Mouse (Mus musculus) forebrain, embryonic 12.5 days (tissue): Measurements from ENCODE around the gene Mcf2l. TPM values are rescaled to one million over a fixed set of nuclear protein-coding genes. Genes with fewer than 3 reads are reported as not detected.

ENCODE experiments used
- ATAC-seq: fragments of 200-750 bp; cut with Nextera tagmentation; 2 replicates; pipeline ENCODE4 v1.8.0; 2017; ENCODE audit warnings: moderate TSS enrichment; ENCODE audit not compliant: low FRiP score
- H3K27ac ChIP-seq: fragments of 300-500 bp; sonication (generic); 2 replicates; pipeline ENCODE4 v1.5.1; 2016; ENCODE audit warnings: mild to moderate bottlenecking
- H3K27me3 ChIP-seq: fragments of 300-500 bp; sonication (generic); 2 replicates; pipeline ENCODE4 v1.6.1; 2016; ENCODE audit warnings: mild to moderate bottlenecking
- H3K36me3 ChIP-seq: fragments of 300-500 bp; sonication (generic); replicated peaks from 2 replicates; pipeline ENCODE4 v1.6.1; 2016; ENCODE audit warnings: mild to moderate bottlenecking
- H3K4me1 ChIP-seq: fragments of 300-500 bp; sonication (generic); 2 replicates; pipeline ENCODE4 v1.6.1; 2016
- H3K4me2 ChIP-seq: fragments of 300-500 bp; sonication (generic); 2 replicates; pipeline ENCODE4 v1.6.1; 2016; ENCODE audit warnings: mild to moderate bottlenecking, moderate library complexity
- H3K4me3 ChIP-seq: fragments of 300-500 bp; sonication (generic); replicated peaks from 2 replicates; pipeline ENCODE4 v1.5.1; 2016; ENCODE audit warnings: mild to moderate bottlenecking
- H3K9ac ChIP-seq: fragments of 300-500 bp; sonication (generic); 2 replicates; pipeline ENCODE4 v1.6.1; 2016; ENCODE audit warnings: mild to moderate bottlenecking
- H3K9me3 ChIP-seq: fragments of 300-500 bp; sonication (generic); 2 replicates; pipeline ENCODE4 v1.6.1; 2016
- WGBS: fragments of 180-500 bp; shearing (Covaris S2); methylation state at CpG from one replicate; pipeline ENCODE4 v1.1.7; 2016; 5-methylcytosine and 5-hydroxymethylcytosine counted together
- polyA plus RNA-seq: library from polyadenylated mRNA; unstranded; fragments of >200 nt; fragmentation: Nextera tagmentation; extraction: Ambion mirVana; gene quantifications from 2 replicates; pipeline ENCODE4 v1.2.1, GENCODE M21; 2016

Gene Mcf2l
- polyA plus RNA-seq, 1 experiment from 2014 or later = 90.2 TPM

DNA sequence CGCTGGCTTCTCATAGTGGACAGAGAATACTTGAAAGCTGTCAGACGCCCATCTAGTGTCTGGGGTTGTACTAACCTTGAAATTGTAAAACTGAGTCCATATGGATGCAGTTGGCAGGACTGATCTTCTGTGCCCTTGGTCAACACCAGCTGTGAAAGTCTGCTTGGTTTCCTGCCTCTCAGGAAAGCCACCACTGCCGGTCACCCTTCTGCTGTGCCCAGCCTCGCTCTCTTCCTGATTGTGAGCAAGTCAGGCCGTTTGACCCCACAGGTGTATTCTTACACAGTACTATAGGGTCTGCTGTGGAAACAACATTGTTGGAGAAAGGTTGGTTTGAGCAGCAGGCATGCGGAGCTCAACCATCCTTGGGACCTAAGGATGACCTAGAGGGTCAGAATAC, 3.5 kb downstream of the Mcf2l start:
- Histone ChIP-seq H3K27ac (no peak overlapping the region), H3K4me2 (no peak overlapping the region), H3K27me3 (0 out of 2 replicates have a peak, but pooled peaks cover 3% of the 10 kb centered on the region), H3K9me3 (no peaks in the 10 kb centered on the region), H3K9ac (no peak overlapping the region), H3K36me3 (peaks cover 23% of the 10 kb centered on the region), H3K4me1 (peaks cover 42% of the 10 kb centered on the region), H3K4me3 (no peak overlapping the region)
- no peak for ATAC-seq
- 86% methylated on average over 6 of the region's 6 CpGs for WGBS

DNA sequence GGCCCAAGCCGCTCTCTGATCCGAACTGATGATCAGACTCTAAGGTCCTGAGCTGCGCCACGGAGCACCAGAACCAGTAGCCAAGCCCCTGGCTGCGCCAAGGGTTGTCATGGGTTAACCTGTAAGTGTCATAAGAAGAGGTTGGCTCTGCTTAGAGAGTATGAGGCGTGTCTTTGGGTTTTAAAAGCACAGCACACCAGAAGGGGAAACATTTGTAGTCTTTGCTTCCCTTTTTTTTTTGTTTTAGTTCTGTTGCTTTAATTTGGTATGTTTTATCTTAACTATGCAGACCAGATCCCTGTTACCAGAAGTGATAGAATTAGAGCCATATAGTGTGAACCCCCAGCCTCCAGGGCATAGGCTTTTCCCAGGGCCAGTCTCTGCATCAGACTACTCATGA, 6.6 kb downstream of the Mcf2l start:
- Histone ChIP-seq H3K4me3 (no peak overlapping the region), H3K9me3 (no peaks in the 10 kb centered on the region), H3K4me2 (no peak overlapping the region), H3K4me1 (peaks cover 18% of the 10 kb centered on the region), H3K27ac (no peak overlapping the region), H3K27me3 (no peaks in the 10 kb centered on the region), H3K9ac (no peak overlapping the region), H3K36me3 (peaks cover 51% of the 10 kb centered on the region)
- ATAC-seq = no peak
- WGBS = 91% methylated on average over 6 of the region's 6 CpGs

DNA sequence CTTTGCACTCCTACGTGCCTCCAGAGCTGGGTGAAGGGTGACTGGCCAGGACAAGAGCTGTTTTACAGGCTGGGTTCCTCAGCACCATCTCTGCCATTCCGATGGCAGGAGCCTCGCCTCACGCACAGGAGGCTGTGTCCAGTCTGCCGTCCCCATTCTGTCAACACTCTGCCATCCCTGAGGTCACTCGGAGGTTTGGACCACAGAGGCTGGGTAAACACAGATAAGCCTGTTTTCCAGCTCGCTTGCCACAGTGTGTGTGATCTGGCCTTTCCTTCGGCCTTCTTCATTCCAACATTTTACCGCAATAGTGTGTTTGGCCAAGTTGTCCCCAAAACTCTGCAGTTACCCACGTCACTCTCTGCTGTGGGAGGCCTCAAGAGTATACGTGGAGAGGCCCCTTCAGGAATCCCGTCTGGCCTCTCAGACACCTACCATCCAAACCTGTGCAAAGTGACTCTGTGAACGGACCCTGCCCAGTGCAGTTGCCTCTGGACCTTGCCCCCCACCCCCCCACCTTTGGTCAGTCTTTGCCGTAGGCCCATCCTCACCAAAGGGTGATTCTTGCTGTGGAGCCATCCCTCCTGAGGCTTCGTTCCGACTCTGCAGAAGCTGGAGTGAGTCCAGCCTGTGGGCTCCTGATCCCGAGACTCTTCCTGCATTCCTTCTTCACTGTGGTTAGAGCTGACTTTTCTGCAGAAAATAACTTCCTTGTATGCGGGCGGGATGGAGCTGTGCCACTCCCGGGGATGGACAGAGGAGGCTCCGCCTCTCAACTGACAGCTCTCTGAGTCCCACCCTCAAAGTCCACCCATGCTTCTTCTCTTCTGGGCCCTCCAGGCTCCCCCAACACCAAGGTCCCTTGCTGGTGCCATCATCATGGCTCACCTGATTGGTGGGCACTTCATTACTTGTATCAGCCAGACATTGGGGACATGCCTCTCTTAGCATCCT, 9.7 kb downstream of the Mcf2l start:
- no peak overlapping the region for H3K9ac ChIP-seq
- no peak overlapping the region for H3K4me3 ChIP-seq
- no peaks in the 10 kb centered on the region for H3K9me3 ChIP-seq
- no peaks in the 10 kb centered on the region for H3K27me3 ChIP-seq
- H3K4me2 ChIP-seq = no peak overlapping the region
- peaks cover 64% of the 10 kb centered on the region for H3K36me3 ChIP-seq
- no peaks in the 10 kb centered on the region for H3K4me1 ChIP-seq
- H3K27ac ChIP-seq = no peak overlapping the region
- ATAC-seq = no peak
- WGBS = 56% methylated on average over 21 of the region's 21 CpGs

DNA sequence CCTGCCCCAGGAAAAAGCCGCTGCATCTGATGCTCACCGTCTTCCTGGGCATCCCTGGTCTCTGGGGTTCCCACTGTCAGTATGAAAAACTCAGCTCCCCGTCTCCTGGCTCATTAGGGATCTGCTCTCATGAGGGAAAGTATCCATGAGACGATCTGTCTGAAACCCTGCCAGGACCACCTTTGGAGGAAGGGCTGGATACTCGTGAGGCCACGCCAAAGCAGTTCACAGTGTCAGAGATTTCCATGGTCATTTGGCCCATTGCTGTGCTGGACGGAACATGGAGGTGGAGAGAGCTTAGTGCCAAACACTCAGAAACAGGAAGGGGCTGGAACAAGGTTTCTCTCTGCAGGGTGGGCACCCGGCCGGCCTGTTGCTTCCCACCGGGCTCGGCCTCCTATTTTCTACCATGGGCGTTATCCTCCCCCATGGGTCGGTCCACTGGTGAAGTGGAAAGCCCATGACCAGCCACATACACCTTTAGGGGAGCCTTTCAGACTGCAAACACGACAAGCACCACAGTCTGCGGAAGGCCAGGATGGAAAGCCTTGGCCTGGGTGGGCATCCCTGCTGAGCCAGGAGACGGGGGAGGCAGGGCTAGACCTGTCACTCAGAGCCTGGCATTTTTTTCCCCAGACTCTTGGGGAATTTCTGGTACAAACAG, 14.3 kb downstream of the Mcf2l start:
- Histone ChIP-seq H3K27me3 (no peaks in the 10 kb centered on the region), H3K9me3 (no peaks in the 10 kb centered on the region), H3K27ac (no peak overlapping the region), H3K4me2 (no peak overlapping the region), H3K9ac (no peak overlapping the region), H3K4me3 (no peak overlapping the region), H3K36me3 (peaks cover 70% of the 10 kb centered on the region), H3K4me1 (no peaks in the 10 kb centered on the region)
- 89% methylated on average over 16 of the region's 16 CpGs for WGBS
- ATAC-seq = no peak

DNA sequence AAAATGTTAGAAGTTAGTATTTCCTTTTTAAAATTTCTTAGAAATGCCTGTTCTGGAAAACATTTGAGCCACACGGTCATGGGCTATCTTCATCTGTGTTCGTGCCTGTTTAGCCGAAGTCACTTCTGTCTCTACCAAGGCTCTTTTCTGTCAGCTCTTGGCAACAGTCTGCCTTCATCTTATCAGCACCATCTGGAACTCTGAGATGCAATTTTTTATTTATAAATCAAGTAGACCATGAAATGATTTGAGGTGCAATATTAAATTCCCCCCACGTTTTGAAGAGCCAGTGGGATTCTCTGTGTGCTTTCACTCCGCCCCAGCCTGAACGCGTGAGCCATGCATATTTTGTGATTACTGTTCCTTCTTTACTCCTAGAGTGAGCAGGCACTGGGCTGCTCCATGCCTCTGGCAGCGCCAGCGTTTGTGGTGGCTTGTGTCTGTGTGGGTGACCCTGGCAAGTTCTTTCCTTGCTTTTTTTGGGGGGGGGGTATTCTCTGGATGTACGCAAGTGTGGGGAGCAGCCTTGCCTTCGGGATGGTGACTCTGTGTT, 15.5 kb downstream of the Mcf2l start:
- no peak overlapping the region for H3K4me3 ChIP-seq
- H3K27ac ChIP-seq = no peak overlapping the region
- H3K9ac ChIP-seq = no peak overlapping the region
- ATAC-seq = no peak
- peaks cover 62% of the 10 kb centered on the region for H3K36me3 ChIP-seq
- no peaks in the 10 kb centered on the region for H3K9me3 ChIP-seq
- no peak overlapping the region for H3K4me2 ChIP-seq
- no peaks in the 10 kb centered on the region for H3K4me1 ChIP-seq
- H3K27me3 ChIP-seq = no peaks in the 10 kb centered on the region
- 92% methylated on average over 11 of the region's 11 CpGs for WGBS

DNA sequence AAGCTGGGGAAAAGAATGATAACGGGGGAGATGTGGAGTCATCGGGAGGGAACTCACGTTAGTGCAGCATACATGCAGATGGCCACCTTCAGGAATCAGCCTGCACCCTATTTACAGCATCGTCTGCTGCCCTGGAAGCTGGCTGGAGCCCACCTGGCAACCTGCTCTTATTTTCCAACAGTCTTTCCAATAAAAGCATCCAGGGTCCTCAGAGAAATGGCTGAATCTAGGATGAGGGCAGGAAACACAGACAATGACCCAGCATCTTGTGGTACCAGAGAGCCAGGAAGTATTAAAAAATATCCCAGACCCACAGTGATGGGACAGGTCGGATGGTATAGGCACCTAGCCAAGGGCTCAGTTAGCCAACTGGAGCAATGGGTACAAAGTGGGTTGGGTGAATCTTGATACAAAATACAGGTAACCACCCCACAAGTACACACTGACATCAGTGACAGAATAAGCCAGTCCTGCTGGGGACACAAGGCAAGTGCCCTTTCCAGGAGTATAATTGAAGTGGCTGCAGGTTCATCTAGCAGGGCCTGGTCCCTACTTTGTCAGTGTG, 19.4 kb downstream of the Mcf2l start:
- 82% methylated on average over 5 of the region's 5 CpGs for WGBS
- Histone ChIP-seq H3K9me3 (no peaks in the 10 kb centered on the region), H3K27me3 (no peaks in the 10 kb centered on the region), H3K4me2 (no peak overlapping the region), H3K4me3 (no peak overlapping the region), H3K4me1 (peaks cover 5% of the 10 kb centered on the region), H3K9ac (no peak overlapping the region), H3K27ac (no peak overlapping the region), H3K36me3 (peaks cover 42% of the 10 kb centered on the region)
- no peak for ATAC-seq

DNA sequence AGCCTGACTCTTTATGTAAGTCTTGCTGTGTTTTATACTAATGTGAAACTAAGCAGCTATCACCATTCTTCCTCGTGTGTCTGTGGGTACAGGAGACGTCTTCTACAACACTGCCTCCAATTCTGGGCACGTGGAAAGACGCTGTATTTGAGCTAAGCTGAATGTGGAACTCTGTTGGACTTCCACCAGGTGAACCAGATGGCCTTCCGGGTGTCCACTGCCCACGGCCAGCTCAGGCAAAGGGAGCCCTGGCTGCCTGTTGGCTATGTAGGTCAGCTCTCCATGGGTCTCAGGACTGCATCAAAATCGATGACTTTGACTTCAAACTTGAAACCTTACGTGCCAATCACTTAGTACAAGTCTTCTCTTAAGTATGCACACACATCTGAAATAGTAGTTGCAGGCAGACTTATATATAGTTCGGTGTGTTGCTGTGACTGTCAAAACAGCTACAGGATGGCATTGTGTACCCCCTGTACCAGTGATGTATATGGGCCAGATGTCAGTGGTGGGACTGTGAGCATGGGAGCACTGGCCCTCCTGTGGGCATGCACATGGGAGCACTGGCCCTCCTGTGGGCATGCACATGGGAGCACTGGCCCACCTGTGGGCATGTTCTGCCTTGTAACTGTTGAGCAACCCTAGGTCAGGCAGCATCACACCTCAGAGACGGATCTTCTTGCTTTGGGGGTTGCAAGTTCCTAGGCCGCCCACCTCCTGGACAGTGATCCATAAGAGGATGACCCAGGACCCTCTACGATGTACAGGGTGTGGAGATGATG, 20.4 kb downstream of the Mcf2l start:
- Histone ChIP-seq H3K4me2 (no peak overlapping the region), H3K9ac (no peak overlapping the region), H3K27me3 (no peaks in the 10 kb centered on the region), H3K4me1 (peaks cover 5% of the 10 kb centered on the region), H3K9me3 (no peaks in the 10 kb centered on the region), H3K36me3 (peaks cover 44% of the 10 kb centered on the region), H3K4me3 (no peak overlapping the region), H3K27ac (no peak overlapping the region)
- no peak for ATAC-seq
- 92% methylated on average over 12 of the region's 12 CpGs for WGBS

DNA sequence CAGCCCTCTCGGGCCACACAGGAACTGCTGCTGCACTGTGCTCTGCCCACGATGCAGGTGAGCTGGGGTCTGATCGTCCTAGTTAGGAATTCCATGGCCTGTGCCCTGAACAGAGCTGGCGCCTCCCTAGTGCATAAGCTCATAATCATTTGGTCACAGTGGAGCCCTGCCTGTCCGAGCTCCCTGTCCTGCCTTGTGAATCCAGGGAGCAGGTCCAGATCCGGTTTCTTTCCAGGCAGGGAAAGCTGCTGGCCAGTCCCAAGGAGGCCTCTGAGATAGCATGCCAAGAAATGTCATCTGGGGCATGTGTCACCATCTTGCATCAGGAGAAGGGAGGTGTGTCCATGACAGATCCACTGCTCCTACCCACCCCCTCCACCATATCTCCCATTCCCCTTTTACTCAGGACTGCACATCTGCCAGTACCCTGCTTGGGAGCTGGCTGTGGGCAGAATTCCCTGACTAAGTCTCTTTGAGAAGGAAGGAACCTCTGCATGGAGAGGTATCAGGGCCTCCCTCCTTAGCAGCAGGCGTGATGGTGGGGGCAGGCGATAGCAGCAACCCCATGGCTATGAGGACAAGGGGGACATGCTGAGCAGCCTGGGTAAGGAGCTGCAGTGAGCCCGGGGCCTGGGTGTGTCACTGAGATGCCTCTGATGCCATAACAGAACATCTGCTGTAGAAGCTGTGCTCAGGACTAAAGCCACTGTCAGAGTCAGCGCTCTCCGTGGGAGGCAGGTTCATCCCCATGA, 21.4 kb downstream of the Mcf2l start:
- H3K9ac ChIP-seq = no peak overlapping the region
- WGBS = 83% methylated on average over 11 of the region's 11 CpGs
- no peak overlapping the region for H3K27ac ChIP-seq
- peaks cover 39% of the 10 kb centered on the region for H3K36me3 ChIP-seq
- no peaks in the 10 kb centered on the region for H3K27me3 ChIP-seq
- no peak overlapping the region for H3K4me3 ChIP-seq
- no peak for ATAC-seq
- H3K9me3 ChIP-seq = no peaks in the 10 kb centered on the region
- peaks cover 5% of the 10 kb centered on the region for H3K4me1 ChIP-seq
- H3K4me2 ChIP-seq = no peak overlapping the region

DNA sequence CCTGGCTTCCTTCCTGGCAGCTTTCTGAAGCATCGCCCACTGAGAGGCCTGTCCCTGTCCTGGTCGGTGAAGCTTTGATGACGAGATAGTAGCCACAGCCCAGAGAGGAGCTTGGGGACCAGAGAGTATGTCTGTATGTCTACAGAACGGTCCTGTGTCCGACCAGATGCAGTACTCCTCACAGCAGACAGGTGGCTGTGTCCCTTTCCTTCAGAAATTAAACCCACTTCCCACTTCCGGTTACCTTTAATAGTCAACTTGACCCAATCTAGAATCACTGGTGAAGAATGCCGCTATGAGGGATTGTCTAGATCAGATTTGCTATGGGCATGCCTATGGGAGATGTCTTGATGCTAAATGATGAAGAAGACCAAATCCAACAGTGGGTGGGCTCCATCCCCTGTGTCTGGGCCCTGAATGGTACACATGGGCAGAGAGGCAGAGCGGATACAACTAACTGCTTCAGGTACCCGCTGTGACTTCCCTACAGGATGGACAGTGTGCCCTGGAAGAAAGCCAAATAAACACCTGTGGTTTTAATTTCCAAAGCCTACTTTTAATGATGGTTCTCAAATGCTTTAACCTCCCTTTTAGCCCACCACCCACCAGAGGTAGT, 22.0 kb downstream of the Mcf2l start:
- WGBS = 80% methylated on average over 9 of the region's 9 CpGs
- no peak for ATAC-seq
- H3K4me2 ChIP-seq = no peak overlapping the region
- no peak overlapping the region for H3K4me3 ChIP-seq
- no peak overlapping the region for H3K9ac ChIP-seq
- no peaks in the 10 kb centered on the region for H3K27me3 ChIP-seq
- H3K9me3 ChIP-seq = no peaks in the 10 kb centered on the region
- peaks cover 5% of the 10 kb centered on the region for H3K4me1 ChIP-seq
- no peak overlapping the region for H3K27ac ChIP-seq
- H3K36me3 ChIP-seq = peaks cover 32% of the 10 kb centered on the region

DNA sequence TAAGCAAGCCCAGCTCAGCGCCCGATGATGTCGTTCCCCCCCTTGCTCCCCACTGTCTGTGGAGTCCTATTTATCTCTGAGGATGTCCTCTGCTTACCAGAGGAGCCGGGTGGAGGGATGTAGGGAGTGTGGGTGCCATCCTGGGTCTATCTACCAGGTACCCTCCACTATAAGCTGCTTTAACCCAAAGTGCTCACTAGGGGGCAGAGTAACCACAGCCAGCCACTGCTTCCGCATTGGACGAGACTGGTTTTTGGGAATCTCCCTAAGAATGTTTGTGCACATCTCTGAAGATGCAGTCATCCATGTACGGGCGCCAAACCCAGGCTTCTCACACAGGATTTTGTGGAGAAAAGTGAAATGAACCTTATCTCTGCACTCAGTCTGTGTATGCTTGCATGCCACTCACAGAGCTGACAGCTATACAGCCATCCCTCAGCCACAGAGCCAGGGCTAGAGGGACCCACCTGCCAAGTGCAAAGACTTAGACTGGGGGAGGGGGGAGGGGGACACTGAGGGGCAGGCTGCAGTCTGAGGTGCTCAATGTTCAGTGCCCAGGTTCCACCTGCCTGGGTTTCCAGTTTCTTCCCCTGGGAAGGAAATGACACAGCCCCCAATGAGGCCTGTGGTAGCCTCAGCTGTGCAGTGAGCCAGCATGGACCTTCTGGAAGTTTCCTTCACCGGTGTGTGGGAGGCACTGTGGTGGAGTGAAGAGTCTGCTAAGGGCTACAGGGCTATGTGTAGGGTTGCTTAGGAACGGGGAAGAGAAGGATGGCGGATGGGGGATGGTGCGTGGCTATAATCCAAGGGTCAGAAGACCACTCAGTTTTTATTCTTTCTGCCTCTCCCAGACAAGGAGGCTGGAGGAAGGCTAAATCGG, 23.1 kb downstream of the Mcf2l start:
- no peak overlapping the region for H3K4me2 ChIP-seq
- peaks cover 21% of the 10 kb centered on the region for H3K36me3 ChIP-seq
- H3K27me3 ChIP-seq = no peaks in the 10 kb centered on the region
- no peak overlapping the region for H3K4me3 ChIP-seq
- H3K4me1 ChIP-seq = peaks cover 5% of the 10 kb centered on the region
- H3K9me3 ChIP-seq = no peaks in the 10 kb centered on the region
- 53% methylated on average over 13 of the region's 13 CpGs for WGBS
- H3K9ac ChIP-seq = no peak overlapping the region
- no peak overlapping the region for H3K27ac ChIP-seq
- ATAC-seq = peak; percentile 57; the same call in 1 of the 2 replicates
